Mouse (Mus musculus): Measurements from ENCODE around the gene Nbea. TPM values are rescaled to one million over a fixed set of nuclear protein-coding genes. Genes with fewer than 3 reads are reported as not detected.
"Not testable (repeated sequence)": the region's sequence is repeated elsewhere in the genome, so short reads cannot be mapped to it uniquely, and the experiment has no call there.

The Nbea gene
- total RNA-seq, 2 experiments from 2014 or later, result 194 to 214 TPM

- no peak for DNase-seq (ENCODE audit: low spot score in 2 of 2)
Measured at GRCm38 (mm10) chr3:55667048-55667447, 516.5 kb downstream of the Nbea start.

DNA sequence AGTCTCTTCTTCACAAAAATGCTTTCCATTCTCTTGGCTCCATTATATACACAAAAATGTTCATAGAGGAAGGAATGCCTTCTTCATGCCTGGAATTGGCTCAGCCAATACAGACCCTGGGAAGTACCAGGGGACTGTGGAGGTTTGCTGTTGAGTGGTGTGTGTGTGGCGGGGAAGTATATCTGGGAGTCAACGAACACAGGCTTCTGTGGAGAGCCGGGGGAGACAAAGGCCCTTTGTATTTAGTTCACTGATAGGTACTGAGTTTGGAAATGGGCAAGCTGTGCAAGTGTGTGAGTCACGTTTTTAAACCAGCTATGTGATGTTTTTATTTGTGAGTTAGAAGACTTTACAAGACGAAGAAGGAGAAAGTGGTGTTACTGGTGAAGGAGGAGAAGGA, 517.6 kb downstream of the Nbea start:
- no peak for DNase-seq (ENCODE audit: low spot score in 2 of 2)

GRCm38 (mm10) chr3:55664713-55665112, 518.8 kb downstream of the Nbea start:
- DNase-seq (ENCODE audit: low spot score in 2 of 2), result no peak

- DNase-seq (ENCODE audit: low spot score in 2 of 2), result no peak
Measured at GRCm38 (mm10) chr3:55661678-55662445, 521.6 kb downstream of the Nbea start.

GRCm38 (mm10) chr3:55660261-55660838, 523.2 kb downstream of the Nbea start:
- no peak for DNase-seq (ENCODE audit: low spot score in 2 of 2)

- DNase-seq (ENCODE audit: low spot score in 2 of 2), result no peak
Measured at GRCm38 (mm10) chr3:55659558-55660215, 523.8 kb downstream of the Nbea start.

DNA sequence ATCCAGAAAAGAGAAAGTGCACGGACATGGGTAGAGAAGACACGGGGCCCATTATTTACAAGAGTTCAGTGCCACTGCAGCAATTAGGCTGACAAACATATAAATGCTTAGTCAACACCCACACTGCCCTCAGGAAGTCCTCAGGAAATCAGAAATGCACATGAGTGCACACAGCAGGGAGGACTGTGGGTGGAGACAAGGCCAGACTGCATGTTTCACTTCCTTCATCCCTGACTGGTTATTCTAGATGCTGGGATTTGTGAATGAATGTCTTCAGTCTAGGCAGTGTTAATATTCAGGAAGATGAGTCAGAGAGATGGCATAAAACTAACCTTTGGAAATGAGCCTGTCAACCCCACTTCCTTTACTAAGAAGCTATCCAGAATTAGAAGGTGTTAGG, 531.2 kb downstream of the Nbea start:
- DNase-seq (ENCODE audit: low spot score in 2 of 2), result no peak

DNA sequence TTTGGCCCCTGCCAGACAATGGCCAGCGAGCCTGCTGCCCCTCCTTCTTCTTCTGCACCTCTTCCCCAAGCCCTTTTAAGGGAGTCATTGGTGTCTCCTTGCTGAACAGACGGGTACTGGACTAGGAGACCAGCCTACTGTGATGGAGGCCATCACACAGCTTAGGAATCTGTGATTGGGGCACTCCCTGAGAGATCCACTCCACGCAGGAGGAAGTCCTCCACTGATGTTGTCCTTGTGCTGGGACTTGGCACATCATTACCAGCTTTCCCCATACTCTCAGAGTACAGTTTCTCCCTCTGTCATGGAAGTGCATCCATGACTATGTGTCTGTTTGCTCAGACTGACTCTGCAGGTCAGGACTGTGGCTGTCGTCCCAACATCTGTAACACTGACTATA, 531.6 kb downstream of the Nbea start:
- DNase-seq (ENCODE audit: low spot score in 2 of 2), result no peak

DNA sequence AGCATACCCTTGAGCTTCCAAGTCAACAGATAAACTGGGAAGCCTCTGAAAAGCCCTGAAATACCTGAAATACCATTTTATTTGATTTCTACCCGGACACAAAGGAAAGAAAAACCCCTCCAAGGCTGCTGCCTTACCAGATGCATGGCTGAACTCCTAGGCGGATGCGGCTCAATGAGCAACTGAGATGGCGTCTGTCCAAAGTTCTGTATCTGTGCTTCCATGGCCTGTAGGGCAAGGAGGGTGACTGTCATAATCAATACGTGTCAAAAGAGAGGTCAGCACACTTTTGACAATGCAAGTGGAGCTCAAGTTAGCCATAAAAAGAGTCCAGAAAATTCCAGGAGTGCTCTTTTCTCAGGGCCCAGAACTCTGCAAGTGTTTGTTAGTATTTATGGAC, 534.0 kb downstream of the Nbea start:
- DNase-seq (ENCODE audit: low spot score in 2 of 2), result no peak

- no peak for DNase-seq (ENCODE audit: low spot score in 2 of 2)
Measured at GRCm38 (mm10) chr3:55648299-55648698, 535.2 kb downstream of the Nbea start.

GRCm38 (mm10) chr3:55647176-55647575, 536.3 kb downstream of the Nbea start:
- DNase-seq (ENCODE audit: low spot score in 2 of 2), result no peak

GRCm38 (mm10) chr3:55646437-55646836, 537.1 kb downstream of the Nbea start:
- DNase-seq (ENCODE audit: low spot score in 2 of 2), result no peak

GRCm38 (mm10) chr3:55644035-55644618, 539.4 kb downstream of the Nbea start:
- peak in 1 of 2 experiments; percentile 24 for DNase-seq (ENCODE audit: low spot score in 2 of 2)

DNA sequence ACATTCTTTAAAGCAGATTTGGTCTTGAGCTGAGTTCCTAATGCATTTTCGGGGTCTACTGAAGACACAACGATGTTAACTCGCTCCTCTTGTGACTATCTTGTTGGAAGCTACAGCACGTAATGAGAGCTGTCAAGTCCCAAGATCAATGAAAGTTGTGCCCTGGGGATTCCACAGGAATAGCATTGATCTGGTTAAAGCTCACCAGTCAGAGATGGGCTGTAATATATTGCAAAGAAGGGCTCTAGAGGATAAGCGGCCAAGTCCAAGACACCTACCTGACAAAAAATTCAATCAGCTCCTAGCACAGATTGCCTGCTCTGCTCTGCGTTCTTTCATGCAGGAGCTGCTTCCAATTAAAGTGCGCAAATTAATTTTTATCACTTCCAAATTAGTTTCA, 545.8 kb downstream of the Nbea start:
- DNase-seq (ENCODE audit: low spot score in 2 of 2), result no peak

DNA sequence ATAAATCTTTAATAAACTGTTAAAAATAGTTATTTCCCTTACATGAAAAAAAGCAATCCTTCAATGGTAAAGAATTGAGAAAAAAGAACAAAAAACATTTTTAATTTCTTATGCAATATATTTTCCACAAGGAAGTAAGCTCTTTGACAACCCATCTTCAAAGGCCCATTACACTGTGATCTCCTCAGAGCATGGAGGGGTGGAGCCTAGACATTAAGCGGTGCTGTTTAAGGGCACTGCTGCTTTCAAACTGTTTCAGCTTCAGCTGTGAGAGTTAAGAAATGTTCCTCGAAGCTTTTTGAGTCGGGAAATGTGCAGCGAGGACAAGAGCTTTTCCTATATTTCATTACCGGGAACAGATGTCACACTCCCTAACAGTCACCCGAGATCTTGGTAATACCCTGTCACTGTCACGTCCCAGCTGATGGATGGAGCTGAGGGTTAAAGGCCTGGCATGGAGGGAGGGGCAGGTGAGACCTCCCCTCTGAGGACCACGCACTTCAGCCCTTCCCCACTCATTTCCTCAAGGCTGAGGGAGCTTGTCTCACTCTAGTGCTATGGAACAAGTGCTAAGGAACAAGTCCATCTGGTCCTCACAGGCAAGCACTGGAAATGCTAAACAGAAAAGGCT, 547.8 kb downstream of the Nbea start:
- no peak for DNase-seq (ENCODE audit: low spot score in 2 of 2)

- no peak for DNase-seq (ENCODE audit: low spot score in 2 of 2)
Measured at GRCm38 (mm10) chr3:55627054-55627453, 556.4 kb downstream of the Nbea start.

DNA sequence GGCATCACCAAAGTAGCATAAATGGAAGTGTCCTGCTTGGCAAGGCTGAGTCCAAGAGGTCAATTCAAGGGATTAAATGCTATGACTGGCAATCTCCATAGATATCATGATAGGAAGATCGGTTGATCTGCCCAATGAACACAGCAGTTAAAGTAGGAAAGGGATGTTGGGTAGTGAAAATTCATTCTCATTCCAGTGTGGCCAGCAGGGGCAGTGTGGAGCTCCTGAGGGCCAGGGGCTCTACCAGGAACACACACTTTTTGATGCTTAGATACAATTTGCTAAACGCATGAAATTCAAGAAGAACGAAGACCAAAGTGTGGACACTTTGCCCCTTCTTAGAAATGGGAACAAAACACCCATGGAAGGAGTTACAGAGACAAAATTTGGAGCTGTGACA, 561.5 kb downstream of the Nbea start:
- not testable (repeated sequence) for DNase-seq (ENCODE audit: low spot score in 2 of 2)

DNA sequence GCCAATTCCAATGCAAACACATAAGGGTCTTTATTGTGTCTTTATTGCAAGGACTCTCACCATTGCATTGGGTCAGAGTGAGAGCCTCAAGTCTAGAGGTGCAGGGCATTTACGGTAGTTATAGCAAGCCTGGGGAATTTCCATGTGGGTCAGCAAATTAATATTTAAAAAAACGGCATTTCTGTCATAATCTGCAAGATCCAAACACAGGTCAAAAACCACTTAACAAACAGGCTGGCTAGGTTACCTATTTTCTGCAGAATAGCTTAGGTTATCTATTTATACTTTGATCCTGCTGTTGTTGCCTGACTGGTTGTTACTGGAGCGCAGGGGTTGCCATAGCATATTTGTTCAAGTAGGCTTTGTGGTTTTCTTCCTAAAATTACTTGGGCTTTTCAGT, 565.1 kb downstream of the Nbea start:
- DNase-seq (ENCODE audit: low spot score in 2 of 2), result no peak

GRCm38 (mm10) chr3:55612459-55613115, 570.9 kb downstream of the Nbea start:
- DNase-seq (ENCODE audit: low spot score in 2 of 2), result no peak

- no peak for DNase-seq (ENCODE audit: low spot score in 2 of 2)
Measured at GRCm38 (mm10) chr3:55612023-55612422, 571.5 kb downstream of the Nbea start.

- DNase-seq (ENCODE audit: low spot score in 2 of 2), result no peak
Measured at GRCm38 (mm10) chr3:55610191-55610590, 573.3 kb downstream of the Nbea start.

Data from layer of hippocampus, postnatal 14 days (tissue).